Mouse (Mus musculus) bone marrow, adult 2 months (tissue): ENCODE results near the gene Mprip. TPM values are rescaled to one million over a fixed set of nuclear protein-coding genes. Genes with fewer than 3 reads are reported as not detected.

Experiments used
- H3K27ac ChIP-seq: fragments of 200-500 bp; 2 replicates; pipeline ENCODE4 v1.5.1; 2012; ENCODE audit warnings: low read depth, mild to moderate bottlenecking, control low read depth, inconsistent platforms, low read length; ENCODE audit not compliant: control insufficient read depth, poor library complexity, insufficient read depth
- H3K4me1 ChIP-seq: fragments of 200-500 bp; 2 replicates; pipeline ENCODE4 v1.6.1; 2011; ENCODE audit warnings: low read length; ENCODE audit not compliant: control insufficient read depth, insufficient read depth
- H3K4me3 ChIP-seq: fragments of 200-500 bp; replicated peaks from 2 replicates; pipeline ENCODE3; 2011; ENCODE audit warnings: mild to moderate bottlenecking, low read depth, low read length, control low read depth; ENCODE audit not compliant: control insufficient read depth
- CTCF ChIP-seq: fragments of 200-500 bp; IDR thresholded peaks from 2 replicates; pipeline ENCODE4 v1.5.1; 2011; ENCODE audit warnings: low read length, control low read depth; ENCODE audit not compliant: control insufficient read depth, insufficient read depth
- POLR2A ChIP-seq: fragments of 200-500 bp; IDR thresholded peaks from 2 replicates; pipeline ENCODE4 v1.6.1; 2011; ENCODE audit warnings: low read depth, mild to moderate bottlenecking, control low read depth, low read length, borderline replicate concordance; ENCODE audit not compliant: control insufficient read depth
- WGBS: fragments of 180-500 bp; shearing (Covaris S2); methylation state at CpG from one replicate; pipeline ENCODE4 v1.1.7; 2018; 5-methylcytosine and 5-hydroxymethylcytosine counted together
- polyA plus RNA-seq: library from polyadenylated mRNA; stranded (reverse); fragments of >200 nt; gene quantifications from 2 replicates; pipeline ENCODE4 v1.2.4, GENCODE M21; 2011; ENCODE audit warnings: low replicate concordance; ENCODE audit not compliant: missing spikeins, insufficient read depth, insufficient read length

The Mprip gene
- polyA plus RNA-seq, 1 experiment: 41.6 TPM

DNA sequence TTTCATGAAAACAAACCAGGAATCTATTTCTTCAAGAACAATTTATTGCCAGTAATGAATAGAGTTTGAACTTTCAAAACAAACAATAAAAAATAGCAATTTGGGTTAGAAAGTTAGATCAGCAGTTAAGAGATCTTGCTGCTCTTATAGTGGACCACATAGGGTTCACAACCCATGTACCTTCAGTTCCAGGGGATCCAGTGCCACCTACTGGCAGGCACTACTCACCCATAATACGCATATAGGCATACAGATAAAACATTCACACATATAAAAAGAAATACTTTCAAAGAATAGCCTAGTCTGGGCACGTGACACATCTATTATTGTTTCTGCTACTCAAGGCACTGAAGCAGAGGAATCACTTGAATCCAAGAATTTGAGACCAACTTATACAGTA is 85.5 kb downstream of the Mprip start:
- H3K4me1 ChIP-seq: no peaks in the 10 kb centered on the region
- peak; percentile 69 for TF ChIP-seq CTCF
- no peak for TF ChIP-seq POLR2A
- no peak overlapping the region for H3K27ac ChIP-seq
- 83% methylated on average over 2 of the region's 2 CpGs for WGBS
- no peak overlapping the region for H3K4me3 ChIP-seq

DNA sequence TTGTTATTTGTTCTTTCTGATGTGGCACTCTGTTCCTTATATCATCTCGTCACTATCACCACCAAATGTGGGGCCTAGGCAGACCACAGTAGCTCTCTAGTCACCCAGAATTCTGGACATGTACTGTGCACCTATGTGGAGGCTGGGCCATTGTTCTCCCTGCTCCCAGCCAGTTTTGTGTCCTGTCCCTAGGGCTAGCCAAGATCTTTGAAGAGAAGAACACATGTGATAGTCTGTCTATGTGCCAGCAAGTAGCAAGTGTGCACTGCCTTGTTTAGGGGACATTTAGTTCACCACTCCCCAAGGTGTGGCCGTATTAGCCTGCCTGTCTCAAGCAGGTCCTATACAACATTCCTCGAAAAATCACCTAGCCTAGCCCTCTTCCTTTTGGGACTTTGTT is 87.9 kb downstream of the Mprip start:
- Histone ChIP-seq H3K4me3 (no peak overlapping the region), H3K4me1 (no peaks in the 10 kb centered on the region), H3K27ac (no peak overlapping the region)
- WGBS: 80% methylated on average over 3 of the region's 3 CpGs
- TF ChIP-seq POLR2A (no peak), CTCF (no peak)

DNA sequence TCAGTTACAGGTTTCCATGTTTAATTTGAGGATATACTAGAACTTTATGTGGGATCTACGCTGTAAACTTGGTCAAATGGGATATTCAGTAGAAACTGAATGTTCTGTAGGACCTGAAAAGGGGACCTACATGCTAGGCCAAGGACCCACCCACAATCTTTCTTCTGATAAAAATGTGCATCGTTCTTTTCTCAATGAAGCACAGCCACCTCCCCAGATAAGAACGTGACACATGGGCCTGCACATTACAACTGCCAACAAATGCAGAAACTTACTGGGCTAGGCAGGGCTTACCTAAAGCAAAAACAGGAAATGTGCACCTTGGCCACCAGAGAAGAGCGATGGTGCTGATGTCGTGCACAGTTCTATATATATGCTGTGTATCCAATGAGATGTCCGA is 93.4 kb downstream of the Mprip start:
- 80% methylated on average over 6 of the region's 6 CpGs for WGBS

DNA sequence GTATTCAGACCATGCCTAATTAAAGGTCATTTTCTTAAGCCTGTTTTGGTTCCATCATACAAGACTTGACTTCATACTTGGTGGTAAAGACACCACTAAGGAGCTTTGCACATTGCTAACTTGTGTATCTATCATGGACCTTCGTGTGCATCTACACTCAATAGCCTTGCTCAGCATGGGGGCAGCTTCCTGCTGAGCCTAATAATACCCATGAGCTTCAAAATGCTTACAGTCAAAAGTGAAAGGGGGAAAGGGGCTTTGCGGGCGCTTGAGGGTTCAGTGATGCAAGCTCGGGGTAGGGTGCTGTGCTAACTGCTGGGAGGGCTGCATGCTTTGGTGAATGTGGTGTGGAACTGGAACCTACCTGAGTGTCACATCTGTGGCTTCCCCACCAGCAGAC is 95.2 kb downstream of the Mprip start:
- 81% methylated on average over 4 of the region's 4 CpGs for WGBS
- Histone ChIP-seq H3K4me3 (no peak overlapping the region), H3K4me1 (no peaks in the 10 kb centered on the region), H3K27ac (no peak overlapping the region)
- TF ChIP-seq POLR2A (no peak), CTCF (no peak)

More for the DNA sequence above, 93.4 kb downstream of the Mprip start:
- no peak overlapping the region for H3K4me3 ChIP-seq
- H3K4me1 ChIP-seq: no peaks in the 10 kb centered on the region
- TF ChIP-seq POLR2A (no peak), CTCF (no peak)
- no peak overlapping the region for H3K27ac ChIP-seq

DNA sequence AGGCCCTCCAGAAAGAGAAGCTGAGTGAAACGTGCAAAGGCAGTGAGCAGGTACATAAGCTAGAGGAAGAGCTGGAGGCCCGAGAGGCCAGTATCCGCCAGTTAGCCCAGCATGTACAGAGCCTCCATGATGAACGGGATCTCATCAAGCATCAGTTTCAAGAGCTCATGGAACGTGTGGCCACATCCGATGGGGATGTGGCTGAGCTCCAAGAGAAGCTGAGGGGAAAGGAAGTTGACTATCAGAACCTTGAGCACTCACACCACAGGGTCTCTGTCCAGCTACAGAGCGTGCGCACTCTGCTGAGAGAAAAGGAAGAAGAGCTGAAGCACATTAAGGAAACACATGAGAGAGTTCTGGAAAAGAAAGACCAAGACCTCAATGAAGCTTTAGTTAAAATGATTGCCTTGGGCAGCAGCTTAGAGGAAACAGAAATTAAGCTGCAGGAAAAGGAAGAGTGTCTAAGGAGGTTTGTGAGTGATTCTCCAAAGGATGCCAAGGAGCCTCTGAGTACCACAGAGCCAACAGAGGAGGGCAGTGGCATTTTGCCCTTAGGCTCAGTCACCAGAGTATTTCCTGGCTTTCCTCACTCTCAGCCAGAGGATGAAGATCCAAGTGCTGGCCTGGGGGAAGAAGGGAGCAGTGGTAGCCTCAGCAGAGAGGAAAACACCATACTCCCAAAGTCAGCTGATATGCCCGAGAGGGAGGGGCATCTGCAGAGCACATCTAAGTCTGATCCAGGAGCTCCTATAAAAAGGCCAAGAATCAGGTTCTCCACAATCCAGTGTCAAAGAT is 97.3 kb downstream of the Mprip start:
- TF ChIP-seq CTCF: no peak
- TF ChIP-seq POLR2A: no peak
- Histone ChIP-seq H3K4me1 (no peaks in the 10 kb centered on the region), H3K4me3 (no peak overlapping the region), H3K27ac (no peak overlapping the region)
- WGBS: 78% methylated on average over 9 of the region's 9 CpGs

DNA sequence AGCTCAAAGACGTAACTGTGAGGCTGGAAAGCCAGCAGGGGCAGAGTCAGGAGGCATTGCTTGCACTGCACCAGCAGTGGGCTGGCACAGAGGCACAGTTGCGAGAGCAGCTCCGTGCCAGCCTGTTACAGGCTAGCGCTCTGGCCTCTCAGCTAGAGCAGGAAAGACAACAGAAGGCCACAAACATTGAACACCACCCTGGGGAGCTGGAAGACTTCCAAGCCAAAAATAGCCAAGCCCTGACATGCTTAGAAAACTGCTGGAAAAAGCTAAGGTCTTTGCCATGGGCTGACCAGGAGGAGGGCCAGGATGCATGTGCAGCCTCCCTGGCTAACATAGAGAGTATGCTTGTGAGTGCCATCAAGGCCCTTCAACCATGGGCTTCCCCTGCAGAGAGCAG is 98.1 kb downstream of the Mprip start:
- Histone ChIP-seq H3K27ac (no peak overlapping the region), H3K4me3 (no peak overlapping the region), H3K4me1 (no peaks in the 10 kb centered on the region)
- no peak for TF ChIP-seq CTCF
- TF ChIP-seq POLR2A: no peak
- WGBS: 71% methylated on average over 4 of the region's 4 CpGs

DNA sequence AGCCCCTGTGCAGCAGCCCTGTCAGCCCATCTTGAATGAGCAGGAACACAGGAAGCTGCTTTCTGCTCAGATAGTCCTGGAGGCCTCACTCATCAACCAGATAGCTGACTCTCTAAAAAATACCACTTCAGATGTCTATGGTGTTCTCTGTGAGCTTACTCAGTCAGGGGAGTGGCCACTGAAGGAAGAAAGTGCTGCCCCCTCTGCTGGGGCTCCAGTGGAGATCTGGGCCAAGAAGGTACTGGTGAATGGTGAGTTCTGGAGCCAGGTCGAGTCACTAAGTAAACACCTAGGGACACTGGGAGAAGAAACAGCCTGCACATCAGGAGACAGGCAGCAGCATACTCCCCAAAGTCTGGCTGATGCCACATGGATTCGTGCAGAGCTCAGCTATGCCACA is 98.5 kb downstream of the Mprip start:
- TF ChIP-seq CTCF (no peak), POLR2A (no peak)
- Histone ChIP-seq H3K4me3 (no peak overlapping the region), H3K27ac (no peak overlapping the region), H3K4me1 (no peaks in the 10 kb centered on the region)
- WGBS: 68% methylated on average over 2 of the region's 2 CpGs

DNA sequence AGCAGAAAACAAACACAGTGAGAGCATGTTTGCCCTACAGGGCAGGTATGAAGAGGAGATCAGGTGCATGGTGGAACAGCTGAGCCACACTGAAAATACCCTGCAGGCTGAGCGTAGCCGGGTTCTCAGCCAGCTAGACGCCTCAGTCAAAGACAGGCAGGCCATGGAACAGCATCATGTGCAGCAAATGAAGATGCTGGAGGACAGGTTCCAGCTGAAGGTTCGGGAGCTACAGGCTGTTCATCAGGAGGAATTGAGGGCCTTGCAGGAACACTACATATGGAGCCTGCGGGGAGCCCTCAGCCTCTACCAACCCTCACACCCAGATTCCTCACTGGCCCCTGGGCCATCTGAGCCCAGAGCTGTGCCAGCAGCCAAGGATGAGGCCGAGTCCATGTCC is 99.7 kb downstream of the Mprip start:
- H3K4me3 ChIP-seq: no peak overlapping the region
- TF ChIP-seq CTCF (no peak), POLR2A (no peak)
- 93% methylated on average over 6 of the region's 6 CpGs for WGBS
- no peaks in the 10 kb centered on the region for H3K4me1 ChIP-seq
- H3K27ac ChIP-seq: no peak overlapping the region
